20 mouse cellular contexts compared by ENCODE assay signal in genomic region chr2:27251434-27251833, GRCm38 (mm10). TPM values are rescaled to one million over a fixed set of nuclear protein-coding genes. Genes with fewer than 3 reads are reported as not detected.
DNase-seq lines count a peak whose midpoint lies in the region; ATAC-seq and TF ChIP-seq lines count a peak whose summit lies in the region.
"Had no signal": no experiment of that assay in that cellular context is flagged by ENCODE, and none has a peak within 500 bp of the region (broad histone marks: within the 10 kb centered on the region; RNA-seq: fewer than 3 reads in every experiment).

No protein-coding gene starts in this region.

- peaks cover 6% of the 10 kb centered on the region; the same call in 1 of the 2 replicates for H3K4me1 ChIP-seq in intestine, postnatal 0 days (replicated peaks; ENCODE audit: control insufficient read depth, insufficient read depth, low read length)
- peaks cover 11% of the 10 kb centered on the region for H3K4me1 ChIP-seq in intestine, embryonic 15.5 days (replicated peaks)
- peaks cover 12% of the 10 kb centered on the region; the same call in 1 of the 2 replicates for H3K4me1 ChIP-seq in liver, postnatal 0 days (ENCODE audit: insufficient read depth)
- peaks cover 5% of the 10 kb centered on the region; the same call in 1 of the 2 replicates for H3K4me1 ChIP-seq in liver, embryonic 12.5 days
- no peaks in the 10 kb centered on the region for H3K4me1 ChIP-seq in CH12.LX (ENCODE audit: control insufficient read depth in 1 of 2, insufficient read depth in 2 of 2)
- H3K4me1 ChIP-seq: midbrain, embryonic 13.5 days; neural tube, embryonic 12.5 days had no signal

- no peak for ATAC-seq in intestine, postnatal 0 days
- ATAC-seq in intestine, embryonic 15.5 days, result no peak
- no peak for ATAC-seq in liver, postnatal 0 days
- no peak for ATAC-seq in liver, embryonic 12.5 days
- ATAC-seq: midbrain, embryonic 13.5 days had no signal

- H3K4me3 ChIP-seq in intestine, postnatal 0 days (ENCODE audit: low read depth, low read length), result no peak overlapping the region
- no peak overlapping the region for H3K4me3 ChIP-seq in intestine, embryonic 15.5 days (replicated peaks)
- H3K4me3 ChIP-seq in liver, postnatal 0 days (ENCODE audit: low read depth, low read length), result no peak overlapping the region
- no peak overlapping the region for H3K4me3 ChIP-seq in liver, embryonic 12.5 days
- no peak overlapping the region for H3K4me3 ChIP-seq in CH12.LX (replicated peaks in 1 of 3; ENCODE audit: low read depth in 2 of 3, low read length in 2 of 3, poor library complexity in 1 of 3)
- H3K4me3 ChIP-seq: embryonic facial prominence, embryonic 15.5 days; forebrain, embryonic 10.5 days; heart, embryonic 15.5 days; limb, embryonic 15.5 days; midbrain, embryonic 13.5 days; neural tube, embryonic 12.5 days; stomach, embryonic 15.5 days had no signal

- H3K27ac ChIP-seq in intestine, postnatal 0 days (ENCODE audit: low read depth, low read length), result no peak overlapping the region
- no peak overlapping the region for H3K27ac ChIP-seq in intestine, embryonic 15.5 days
- H3K27ac ChIP-seq in liver, postnatal 0 days (ENCODE audit: low read depth), result no peak overlapping the region
- no peak overlapping the region for H3K27ac ChIP-seq in liver, embryonic 12.5 days
- H3K27ac ChIP-seq in CH12.LX (ENCODE audit: insufficient read depth, low read depth), result no peak overlapping the region
- H3K27ac ChIP-seq: embryonic facial prominence, embryonic 15.5 days; forebrain, embryonic 10.5 days; heart, embryonic 15.5 days; limb, embryonic 15.5 days; midbrain, embryonic 13.5 days; neural tube, embryonic 12.5 days; stomach, embryonic 15.5 days had no signal

- no peak overlapping the region for H3K9ac ChIP-seq in intestine, postnatal 0 days (ENCODE audit: low read depth, low read length)
- no peak overlapping the region for H3K9ac ChIP-seq in intestine, embryonic 15.5 days
- H3K9ac ChIP-seq in liver, postnatal 0 days (replicated peaks), result no peak overlapping the region
- H3K9ac ChIP-seq in liver, embryonic 12.5 days, result no peak overlapping the region
- no peak overlapping the region for H3K9ac ChIP-seq in CH12.LX (ENCODE audit: insufficient read depth, low read depth)
- H3K9ac ChIP-seq: embryonic facial prominence, embryonic 15.5 days; heart, embryonic 15.5 days; limb, embryonic 15.5 days; midbrain, embryonic 13.5 days; neural tube, embryonic 12.5 days; stomach, embryonic 15.5 days had no signal

- in situ Hi-C loops in CH12.LX (cut with MboI; ENCODE audit: low pct_ligation_motif_present, low pct_unique_long_range_greater_than_20kb, low sequenced_read_pairs), result no loop called here

- H3K9me3 ChIP-seq in intestine, postnatal 0 days (ENCODE audit: control insufficient read depth), result no peaks in the 10 kb centered on the region
- no peaks in the 10 kb centered on the region for H3K9me3 ChIP-seq in intestine, embryonic 15.5 days
- no peaks in the 10 kb centered on the region for H3K9me3 ChIP-seq in liver, postnatal 0 days (ENCODE audit: low read length)
- no peaks in the 10 kb centered on the region for H3K9me3 ChIP-seq in liver, embryonic 12.5 days (replicated peaks)
- H3K9me3 ChIP-seq in CH12.LX (replicated peaks; ENCODE audit: low read length), result no peaks in the 10 kb centered on the region
- H3K9me3 ChIP-seq: embryonic facial prominence, embryonic 15.5 days; forebrain, embryonic 10.5 days; heart, embryonic 15.5 days; limb, embryonic 15.5 days; midbrain, embryonic 13.5 days; neural tube, embryonic 12.5 days; stomach, embryonic 15.5 days had no signal

- TF ChIP-seq RAD21 in CH12.LX (IDR thresholded peaks at IDR 0.05; ENCODE audit: low read depth, low read length), result peak; percentile 14

- DNase-seq in liver, postnatal 0 days, result no peak
- no peak for DNase-seq in CH12.LX (ENCODE audit: extremely low read depth)
- peak; percentile 18 for DNase-seq in induced T-regulatory cell, adult 2 months (ENCODE audit: low read depth)
- DNase-seq in T-cell, adult 2 months (ENCODE audit: low spot score), result no peak
- DNase-seq: cerebellum, adult 18-20 months; cerebellum, postnatal 25 days; gastrocnemius, postnatal 10 days; heart, adult 18-20 months; kidney, postnatal 10 days; lung, postnatal 10 days had no signal

- no peaks in the 10 kb centered on the region for H3K36me3 ChIP-seq in intestine, postnatal 0 days (ENCODE audit: control insufficient read depth, insufficient read depth)
- no peaks in the 10 kb centered on the region for H3K36me3 ChIP-seq in intestine, embryonic 15.5 days
- no peaks in the 10 kb centered on the region for H3K36me3 ChIP-seq in liver, postnatal 0 days (replicated peaks; ENCODE audit: insufficient read depth, low read length)
- H3K36me3 ChIP-seq in liver, embryonic 12.5 days, result no peaks in the 10 kb centered on the region
- H3K36me3 ChIP-seq in CH12.LX (replicated peaks in 1 of 2; ENCODE audit: control insufficient read depth in 1 of 2, insufficient read depth in 1 of 2, low read length in 1 of 2), result no peaks in the 10 kb centered on the region
- H3K36me3 ChIP-seq: embryonic facial prominence, embryonic 15.5 days; forebrain, embryonic 10.5 days; heart, embryonic 15.5 days; limb, embryonic 15.5 days; midbrain, embryonic 13.5 days; neural tube, embryonic 12.5 days; stomach, embryonic 15.5 days had no signal

- TF ChIP-seq CTCF in intestine, postnatal 0 days (IDR thresholded peaks at IDR 0.05; ENCODE audit: low read depth), result peak; percentile 40
- TF ChIP-seq CTCF in liver, postnatal 0 days (IDR thresholded peaks at IDR 0.05; ENCODE audit: low read depth), result peak; percentile 57
- TF ChIP-seq CTCF in CH12.LX (conservative IDR thresholded peaks at IDR 0.05 in 1 of 2, IDR thresholded peaks at IDR 0.05 in 1 of 2; ENCODE audit: low read depth in 2 of 2, low read length in 2 of 2), result peak in 1 of 2 experiments; percentile 35; a peak in 1 of 4 replicates

- no peak for TF ChIP-seq POLR2A in CH12.LX (IDR thresholded peaks at IDR 0.05; ENCODE audit: low read depth, low read length)

- TF ChIP-seq EP300 in liver, postnatal 0 days (IDR thresholded peaks at IDR 0.05; ENCODE audit: low read depth), result no peak
- no peak for TF ChIP-seq EP300 in CH12.LX (IDR thresholded peaks at IDR 0.05; ENCODE audit: low read length)

- dilution Hi-C loops in CH12.LX (cut with MboI; ENCODE audit: extremely low pct_ligation_motif_present, extremely low pct_unique_long_range_greater_than_20kb, low sequenced_read_pairs), result no loop called here

- H3K79me2 ChIP-seq in CH12.LX (replicated peaks; ENCODE audit: control insufficient read depth, extremely low read depth, insufficient read depth, poor library complexity, severe bottlenecking), result no peaks in the 10 kb centered on the region

- H3K4me2 ChIP-seq in intestine, postnatal 0 days (replicated peaks; ENCODE audit: low read depth), result no peak overlapping the region
- H3K4me2 ChIP-seq in intestine, embryonic 15.5 days (replicated peaks), result no peak overlapping the region
- no peak overlapping the region for H3K4me2 ChIP-seq in liver, postnatal 0 days (ENCODE audit: low read depth, low read length)
- H3K4me2 ChIP-seq in liver, embryonic 12.5 days, result no peak overlapping the region
- H3K4me2 ChIP-seq in CH12.LX (ENCODE audit: insufficient read depth, low read depth, poor library complexity, severe bottlenecking), result no peak overlapping the region
- H3K4me2 ChIP-seq: embryonic facial prominence, embryonic 15.5 days; heart, embryonic 15.5 days; limb, embryonic 15.5 days; midbrain, embryonic 13.5 days; neural tube, embryonic 12.5 days; stomach, embryonic 15.5 days had no signal

- H3K27me3 ChIP-seq in intestine, postnatal 0 days (replicated peaks; ENCODE audit: control insufficient read depth, insufficient read depth, low read length), result no peaks in the 10 kb centered on the region
- no peaks in the 10 kb centered on the region; the same call in 1 of the 2 replicates for H3K27me3 ChIP-seq in intestine, embryonic 15.5 days (replicated peaks)
- no peaks in the 10 kb centered on the region for H3K27me3 ChIP-seq in liver, postnatal 0 days (ENCODE audit: insufficient read depth, low read length)
- peaks cover 3% of the 10 kb centered on the region for H3K27me3 ChIP-seq in liver, embryonic 12.5 days (replicated peaks)
- peaks cover 55% of the 10 kb centered on the region for H3K27me3 ChIP-seq in CH12.LX (replicated peaks)
- H3K27me3 ChIP-seq: embryonic facial prominence, embryonic 15.5 days; heart, embryonic 15.5 days; limb, embryonic 15.5 days; midbrain, embryonic 13.5 days; neural tube, embryonic 12.5 days; stomach, embryonic 15.5 days had no signal

TF ChIP-seq in CH12.LX, 34 proteins besides CTCF, POLR2A, EP300 and RAD21:
- no peak for TF ChIP-seq USF1 (IDR thresholded peaks at IDR 0.05; ENCODE audit: low read depth, low read length)
- no peak for TF ChIP-seq NRF1 (IDR thresholded peaks at IDR 0.05; ENCODE audit: low read depth, low read length)
- TF ChIP-seq MAFK (IDR thresholded peaks at IDR 0.05; ENCODE audit: insufficient replicate concordance, low read length), result no peak
- TF ChIP-seq SMC3 (IDR thresholded peaks at IDR 0.05; ENCODE audit: low read depth, low read length), result peak; percentile 10; the same call in 1 of the 2 replicates
TF ChIP-seq in CH12.LX: peak in this region for 1.

RNA-seq across cellular contexts. Expression of gene Sardh, which starts 3.3 kb away (rescaled TPM):
- 3.1 and 3.2 TPM in 2 replicates for polyA plus RNA-seq in intestine, postnatal 0 days (2015; fragmentation: Nextera tagmentation; extraction: Ambion mirVana)
- polyA plus RNA-seq in intestine, embryonic 15.5 days (2015; fragmentation: Nextera tagmentation; extraction: Ambion mirVana), result 9.5 and 9.6 TPM in 2 replicates
- 145 and 152 TPM in 2 replicates for polyA plus RNA-seq in liver, postnatal 0 days (2015; fragmentation: Nextera tagmentation; extraction: Ambion mirVana)
- polyA plus RNA-seq in liver, embryonic 12.5 days (2016; fragmentation: Nextera tagmentation; extraction: Ambion mirVana), result 37.6 and 41.5 TPM in 2 replicates
- total RNA-seq in CH12.LX (2012; rRNA removed) (not detected in 2 replicates), CH12.LX (2014; rRNA removed) (0.35 TPM in 1 of 2 replicates, not detected in the other)
- 0.13 and 0.34 TPM in 2 replicates for polyA plus RNA-seq in CH12.LX (2012; ENCODE audit: insufficient read length, low read depth)
